Mouse (Mus musculus) neural tube, embryonic 14.5 days (tissue): ENCODE results near the gene 4933416C03Rik. TPM values are rescaled to one million over a fixed set of nuclear protein-coding genes. Genes with fewer than 3 reads are reported as not detected.
A peak's percentile ranks its signal among the peaks of the same experiment; 100 is the strongest.

Experiments
- ATAC-seq: fragments of 200-750 bp; cut with Nextera tagmentation; 2 replicates; pipeline ENCODE4 v1.8.0; 2017; ENCODE audit warnings: low read depth, mild to moderate bottlenecking, moderate TSS enrichment, moderate library complexity
- H3K27ac ChIP-seq: fragments of 300-500 bp; sonication (generic); 2 replicates; pipeline ENCODE4 v1.5.1; 2014; ENCODE audit warnings: low read depth, mild to moderate bottlenecking, control low read depth, low read length, moderate library complexity, mixed read lengths
- H3K27me3 ChIP-seq: fragments of 300-500 bp; sonication (generic); 2 replicates; pipeline ENCODE4 v1.6.1; 2014; ENCODE audit warnings: low read length; ENCODE audit not compliant: control insufficient read depth, insufficient read depth
- H3K36me3 ChIP-seq: fragments of 300-500 bp; sonication (generic); 2 replicates; pipeline ENCODE4 v1.6.1; 2014; ENCODE audit warnings: low read length, mixed read lengths; ENCODE audit not compliant: control insufficient read depth, insufficient read depth
- H3K4me1 ChIP-seq: fragments of 300-500 bp; sonication (generic); 2 replicates; pipeline ENCODE4 v1.6.1; 2014; ENCODE audit warnings: low read length; ENCODE audit not compliant: control insufficient read depth, insufficient read depth
- H3K4me2 ChIP-seq: fragments of 300-500 bp; sonication (generic); 2 replicates; pipeline ENCODE4 v1.6.1; 2014; ENCODE audit warnings: mild to moderate bottlenecking, low read depth, low read length, control low read depth
- H3K4me3 ChIP-seq: fragments of 300-500 bp; sonication (generic); 2 replicates; pipeline ENCODE4 v1.5.1; 2014; ENCODE audit warnings: low read depth, low read length, control low read depth, mixed read lengths
- H3K9ac ChIP-seq: fragments of 300-500 bp; sonication (generic); replicated peaks from 2 replicates; pipeline ENCODE4 v1.6.1; 2014; ENCODE audit warnings: low read depth, mild to moderate bottlenecking, control low read depth, low read length, mixed read lengths
- H3K9me3 ChIP-seq: fragments of 300-500 bp; sonication (generic); 2 replicates; pipeline ENCODE4 v1.6.1; 2016; ENCODE audit warnings: low read length; ENCODE audit not compliant: control insufficient read depth
- WGBS: fragments of 180-500 bp; shearing (Covaris S2); extraction: QIAGEN DNeasy Blood & Tissue Kit; methylation state at CpG from one replicate; pipeline ENCODE4 v1.1.7; 2014; 5-methylcytosine and 5-hydroxymethylcytosine counted together
- polyA plus RNA-seq: library from polyadenylated mRNA; unstranded; fragments of >200 nt; fragmentation: Nextera tagmentation; extraction: Ambion mirVana; gene quantifications from 2 replicates; pipeline ENCODE4 v1.2.1, GENCODE M21; 2014

4933416C03Rik gene
- polyA plus RNA-seq, 1 experiment from 2014 or later = 0.33 TPM

DNA sequence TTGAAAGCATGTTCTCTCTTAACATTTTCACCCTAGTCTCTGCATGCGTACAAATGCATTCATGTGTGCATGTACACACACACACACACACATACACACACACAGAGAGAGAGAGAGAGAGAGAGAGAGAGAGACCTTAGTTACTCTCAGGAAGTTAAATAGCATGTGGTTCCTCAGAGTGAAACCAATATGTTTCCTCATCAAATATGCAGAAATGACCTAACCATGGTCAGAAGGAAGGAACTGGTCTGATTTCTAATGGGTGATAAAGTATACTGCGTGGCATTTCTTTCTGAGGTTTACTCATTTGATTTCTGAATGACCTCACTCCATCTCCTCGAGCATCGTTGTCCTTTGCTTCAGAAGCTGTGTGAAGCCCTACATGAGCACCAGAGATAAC is 17.5 kb upstream of the 4933416C03Rik start:
- no peaks in the 10 kb centered on the region for H3K4me1 ChIP-seq
- no peak for ATAC-seq
- H3K4me2 ChIP-seq = no peak overlapping the region
- WGBS = 87% methylated on average over 4 of the region's 4 CpGs
- H3K36me3 ChIP-seq = no peaks in the 10 kb centered on the region
- no peak overlapping the region for H3K4me3 ChIP-seq
- no peak overlapping the region for H3K9ac ChIP-seq
- no peaks in the 10 kb centered on the region for H3K9me3 ChIP-seq
- no peak overlapping the region for H3K27ac ChIP-seq
- no peaks in the 10 kb centered on the region for H3K27me3 ChIP-seq

DNA sequence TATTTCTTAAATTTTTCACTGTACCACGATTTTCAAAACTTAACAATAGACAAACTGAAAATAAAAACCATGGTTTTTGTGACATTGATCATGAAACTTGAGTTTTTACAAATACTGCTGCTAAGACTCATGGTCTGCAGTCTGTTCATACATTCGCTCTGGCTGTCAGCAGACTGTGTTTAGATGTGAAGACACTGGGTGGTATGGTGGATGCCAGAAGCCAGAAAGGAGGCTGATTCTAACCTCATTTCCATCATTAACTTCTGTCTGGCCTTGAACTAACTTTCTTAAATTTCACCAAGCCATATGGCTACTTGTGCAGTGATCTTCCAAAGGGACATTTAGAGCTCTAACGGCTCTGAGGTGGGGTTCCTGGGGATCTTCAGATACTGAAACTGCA is 16.7 kb upstream of the 4933416C03Rik start:
- no peaks in the 10 kb centered on the region for H3K4me1 ChIP-seq
- no peaks in the 10 kb centered on the region for H3K27me3 ChIP-seq
- no peaks in the 10 kb centered on the region for H3K36me3 ChIP-seq
- no peak for ATAC-seq
- H3K4me2 ChIP-seq = no peak overlapping the region
- WGBS = 82% methylated on average over 3 of the region's 3 CpGs
- H3K27ac ChIP-seq = no peak overlapping the region
- H3K9ac ChIP-seq = no peak overlapping the region
- no peak overlapping the region for H3K4me3 ChIP-seq
- no peaks in the 10 kb centered on the region for H3K9me3 ChIP-seq

DNA sequence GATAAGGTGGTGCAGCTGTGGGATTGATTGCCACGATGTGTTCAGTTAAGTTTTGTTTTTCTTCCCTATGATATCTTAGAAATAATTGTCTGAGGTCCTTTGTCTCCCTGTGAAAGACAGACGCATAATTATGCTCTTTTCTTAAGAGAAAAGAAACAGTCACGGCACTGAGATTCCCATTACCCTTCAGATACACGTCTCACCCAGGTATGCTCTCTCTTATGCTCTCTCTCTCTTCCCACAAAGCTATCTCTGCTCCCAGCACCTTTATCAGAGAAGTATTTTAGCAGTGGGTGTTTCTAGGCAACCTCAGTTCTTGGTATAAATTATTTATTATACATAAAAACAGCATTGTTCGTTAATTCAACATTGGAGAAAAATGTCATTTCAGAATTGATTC is 11.6 kb upstream of the 4933416C03Rik start:
- H3K36me3 ChIP-seq = no peaks in the 10 kb centered on the region
- no peak overlapping the region for H3K27ac ChIP-seq
- H3K27me3 ChIP-seq = no peaks in the 10 kb centered on the region
- no peak overlapping the region for H3K9ac ChIP-seq
- H3K9me3 ChIP-seq = no peaks in the 10 kb centered on the region
- no peak overlapping the region for H3K4me3 ChIP-seq
- H3K4me1 ChIP-seq = no peaks in the 10 kb centered on the region
- no peak overlapping the region for H3K4me2 ChIP-seq
- WGBS = 71% methylated on average over 5 of the region's 5 CpGs
- no peak for ATAC-seq

DNA sequence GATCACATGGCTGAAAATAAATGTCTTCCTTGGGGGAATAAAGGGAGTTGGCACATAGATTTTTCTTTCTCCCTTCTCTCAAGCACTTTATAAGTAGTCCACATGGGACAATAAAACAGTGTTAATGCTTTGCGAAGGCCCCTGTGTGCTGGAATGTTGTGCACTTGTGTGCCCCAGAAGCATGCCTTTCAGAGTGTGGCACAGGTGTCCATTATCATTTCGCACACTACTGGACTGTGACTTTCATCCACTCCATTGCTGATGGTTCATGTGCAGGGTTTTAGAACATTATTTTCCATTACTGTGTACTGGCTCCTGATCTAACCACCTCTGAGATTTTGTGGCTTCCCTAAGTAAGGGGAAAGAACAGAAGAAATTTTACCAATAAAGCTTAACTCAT is 10.1 kb upstream of the 4933416C03Rik start:
- 64% methylated on average over 2 of the region's 2 CpGs for WGBS
- Histone ChIP-seq H3K4me3 (no peak overlapping the region), H3K4me1 (no peaks in the 10 kb centered on the region), H3K36me3 (no peaks in the 10 kb centered on the region), H3K4me2 (no peak overlapping the region), H3K27ac (no peak overlapping the region), H3K27me3 (no peaks in the 10 kb centered on the region), H3K9me3 (no peaks in the 10 kb centered on the region), H3K9ac (no peak overlapping the region)
- peak; percentile 76; the same call in 1 of the 2 replicates for ATAC-seq

DNA sequence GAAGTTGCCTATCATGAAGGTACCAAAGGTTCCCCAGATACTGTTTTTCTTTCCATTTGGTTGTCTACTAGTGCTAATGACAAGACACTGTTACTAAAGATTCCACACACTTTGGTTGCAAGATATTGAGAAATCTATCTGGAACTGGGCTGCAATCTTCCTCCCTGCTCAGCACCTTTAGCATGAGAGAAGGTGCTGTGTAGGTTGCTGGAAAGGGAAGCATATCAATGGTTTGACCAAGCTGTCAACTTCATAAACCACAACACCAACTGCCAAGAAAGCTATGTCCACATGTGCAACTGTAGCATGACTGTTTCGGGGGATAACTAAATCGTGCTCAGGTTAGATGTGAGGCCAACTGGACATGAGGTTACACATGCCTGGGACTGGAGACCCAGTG is 7.7 kb upstream of the 4933416C03Rik start:
- no peak overlapping the region for H3K27ac ChIP-seq
- 90% methylated on average over 2 of the region's 2 CpGs for WGBS
- no peak overlapping the region for H3K9ac ChIP-seq
- no peaks in the 10 kb centered on the region for H3K9me3 ChIP-seq
- ATAC-seq = no peak
- no peaks in the 10 kb centered on the region for H3K4me1 ChIP-seq
- no peaks in the 10 kb centered on the region for H3K27me3 ChIP-seq
- no peaks in the 10 kb centered on the region for H3K36me3 ChIP-seq
- H3K4me3 ChIP-seq = no peak overlapping the region
- no peak overlapping the region for H3K4me2 ChIP-seq

DNA sequence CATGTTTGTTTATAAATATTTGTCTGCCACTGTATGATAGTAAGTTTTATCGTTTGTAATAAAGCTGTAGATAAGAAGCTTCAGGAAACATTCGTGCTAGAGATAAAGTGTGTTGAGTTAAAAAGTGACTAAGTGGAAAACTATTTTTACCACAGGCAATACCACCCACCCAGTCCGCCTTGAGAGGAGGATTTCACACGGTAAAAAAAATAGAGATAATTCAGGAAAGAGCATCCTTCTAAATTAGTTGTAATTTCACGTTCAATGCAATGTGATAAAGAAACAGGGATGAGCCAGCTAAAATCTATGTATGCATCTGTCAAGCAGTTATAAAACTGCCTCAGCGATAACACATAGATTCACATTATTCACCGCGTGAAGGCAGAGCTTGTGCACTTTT is 3.3 kb upstream of the 4933416C03Rik start:
- Histone ChIP-seq H3K27me3 (no peaks in the 10 kb centered on the region), H3K4me3 (no peak overlapping the region), H3K4me1 (no peaks in the 10 kb centered on the region), H3K36me3 (no peaks in the 10 kb centered on the region), H3K27ac (no peak overlapping the region), H3K4me2 (no peak overlapping the region), H3K9me3 (no peaks in the 10 kb centered on the region), H3K9ac (no peak overlapping the region)
- no peak for ATAC-seq
- 87% methylated on average over 8 of the region's 8 CpGs for WGBS

DNA sequence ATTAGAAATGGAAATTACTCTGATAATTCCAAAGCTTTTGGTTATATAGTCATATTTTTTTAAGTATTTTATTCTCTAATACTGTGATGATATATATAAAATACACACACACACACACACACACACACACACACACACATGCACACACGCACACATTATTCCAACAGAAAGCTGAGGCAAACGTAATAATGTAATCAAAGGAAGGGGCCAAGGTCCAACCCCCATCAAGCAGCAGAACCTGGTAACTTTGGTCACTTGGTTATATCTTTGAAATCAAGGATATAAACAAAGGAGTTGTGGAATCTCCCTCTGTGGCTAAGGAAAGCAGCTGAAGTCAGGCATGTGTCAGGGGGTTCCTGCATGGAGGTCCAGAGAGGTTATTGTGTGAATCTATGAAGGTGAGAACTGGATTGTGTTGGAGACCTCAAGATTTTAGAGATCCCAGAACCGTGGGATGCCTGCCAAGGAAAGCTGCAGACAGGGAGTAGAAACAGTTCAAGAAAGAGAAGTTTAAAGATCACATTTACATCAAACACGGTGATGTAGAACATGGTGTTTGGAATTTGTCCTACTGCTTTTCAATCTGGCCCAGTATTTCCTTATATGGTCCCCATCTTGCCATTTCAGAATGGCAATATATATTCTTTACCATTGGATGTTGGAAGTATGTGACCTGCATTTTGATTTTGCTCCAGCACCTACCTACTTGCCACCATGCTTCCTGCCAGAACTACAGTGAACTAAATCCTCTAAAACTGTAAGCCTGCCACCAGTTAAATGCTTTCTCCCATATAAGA is 2.4 kb upstream of the 4933416C03Rik start:
- Histone ChIP-seq H3K4me2 (no peak overlapping the region), H3K4me3 (no peak overlapping the region), H3K4me1 (no peaks in the 10 kb centered on the region), H3K9ac (no peak overlapping the region), H3K27me3 (no peaks in the 10 kb centered on the region), H3K9me3 (no peaks in the 10 kb centered on the region), H3K27ac (no peak overlapping the region), H3K36me3 (no peaks in the 10 kb centered on the region)
- ATAC-seq = no peak
- 85% methylated on average over 4 of the region's 4 CpGs for WGBS

DNA sequence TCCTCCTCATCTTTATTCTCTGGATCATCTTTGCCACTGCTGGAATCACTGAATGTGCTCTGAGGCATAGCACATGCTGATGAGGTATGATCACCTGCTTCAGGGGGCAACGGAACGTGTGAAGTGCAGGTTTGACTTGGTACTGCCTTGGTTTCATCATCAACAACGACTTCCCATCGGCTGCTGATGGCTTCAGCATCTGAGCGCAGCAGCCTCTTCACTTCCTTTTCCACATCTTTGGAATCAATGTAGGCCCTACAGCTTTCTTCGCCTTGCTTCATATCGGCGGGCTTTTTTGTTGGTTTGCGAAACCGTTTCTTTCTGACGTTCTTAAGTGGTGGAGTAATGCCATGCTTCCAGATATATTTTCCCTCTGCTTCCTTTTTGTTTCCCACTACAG is 849 bp downstream of the 4933416C03Rik start:
- no peaks in the 10 kb centered on the region for H3K27me3 ChIP-seq
- no peak overlapping the region for H3K4me2 ChIP-seq
- H3K4me1 ChIP-seq = no peaks in the 10 kb centered on the region
- no peak overlapping the region for H3K27ac ChIP-seq
- H3K9me3 ChIP-seq = no peaks in the 10 kb centered on the region
- WGBS = 96% methylated on average over 11 of the region's 11 CpGs
- H3K9ac ChIP-seq = no peak overlapping the region
- ATAC-seq = no peak
- H3K4me3 ChIP-seq = no peak overlapping the region
- no peaks in the 10 kb centered on the region for H3K36me3 ChIP-seq

DNA sequence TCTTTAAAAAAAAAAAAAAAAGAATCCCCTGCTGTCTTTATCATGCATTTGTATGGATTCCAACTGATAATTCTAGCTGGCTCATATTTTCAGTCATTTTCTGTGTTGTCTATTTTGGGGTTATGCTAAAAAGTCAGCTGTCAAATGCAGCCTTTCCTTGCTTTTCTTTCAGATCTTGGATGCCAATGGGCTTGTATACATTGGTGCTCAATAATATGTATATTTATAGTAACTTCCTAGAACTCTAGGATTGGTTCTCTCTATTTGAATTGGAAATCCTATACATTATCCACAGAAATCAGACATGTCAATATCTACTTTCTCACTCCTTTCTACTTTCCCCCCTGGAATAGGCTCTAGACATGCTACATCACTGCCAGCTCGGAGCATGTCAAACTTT is 5.0 kb downstream of the 4933416C03Rik start:
- H3K9ac ChIP-seq = no peak overlapping the region
- H3K27me3 ChIP-seq = no peaks in the 10 kb centered on the region
- no peak overlapping the region for H3K27ac ChIP-seq
- no peak overlapping the region for H3K4me2 ChIP-seq
- no peaks in the 10 kb centered on the region for H3K4me1 ChIP-seq
- no peak overlapping the region for H3K4me3 ChIP-seq
- 89% methylated on average over 1 of the region's 1 CpGs for WGBS
- no peaks in the 10 kb centered on the region for H3K9me3 ChIP-seq
- H3K36me3 ChIP-seq = no peaks in the 10 kb centered on the region
- ATAC-seq = no peak
